Mouse (Mus musculus) G1E (cell line): ENCODE data around the gene H6pd.

Experiments used
- CTCF ChIP-seq: IDR thresholded peaks from 2 replicates; pipeline ENCODE4 v1.5.1; 2012; ENCODE audit warnings: low read depth, low read length, inconsistent platforms, mixed read lengths
- GATA1 ChIP-seq: IDR thresholded peaks from 2 replicates; pipeline ENCODE4 v1.6.1; 2012; ENCODE audit warnings: borderline replicate concordance, low read length, inconsistent platforms, mixed read lengths
- GATA2 ChIP-seq: IDR thresholded peaks from 2 replicates; pipeline ENCODE4 v1.6.1; 2012; ENCODE audit warnings: low read depth, low read length, inconsistent platforms, borderline replicate concordance
- POLR2AphosphoS5 ChIP-seq: IDR thresholded peaks from 2 replicates; pipeline ENCODE4 v1.6.1; 2012; ENCODE audit warnings: low read depth, low read length, inconsistent platforms; ENCODE audit not compliant: insufficient replicate concordance
- TAL1 ChIP-seq: conservative IDR thresholded peaks from 2 replicates; pipeline ENCODE4 v1.6.1; 2012; ENCODE audit warnings: low read depth, low read length, inconsistent platforms, mixed read lengths

GRCm38 (mm10) chr4:149954893-149955439 is 53.9 kb downstream of the H6pd start, which contains the start of gene Spsb1:
- no peak for TF ChIP-seq TAL1
- no peak for TF ChIP-seq CTCF
- no peak for TF ChIP-seq GATA1
- TF ChIP-seq POLR2AphosphoS5, result no peak
- no peak for TF ChIP-seq GATA2
